Mouse (Mus musculus): Measurements from ENCODE around the gene Ltbp1.

Gene Ltbp1

GRCm38 (mm10) chr17:75172685-75173205 is 167.4 kb downstream of the Ltbp1 start:
- no peak for DNase-seq (ENCODE audit: low spot score in 2 of 2)

DNA sequence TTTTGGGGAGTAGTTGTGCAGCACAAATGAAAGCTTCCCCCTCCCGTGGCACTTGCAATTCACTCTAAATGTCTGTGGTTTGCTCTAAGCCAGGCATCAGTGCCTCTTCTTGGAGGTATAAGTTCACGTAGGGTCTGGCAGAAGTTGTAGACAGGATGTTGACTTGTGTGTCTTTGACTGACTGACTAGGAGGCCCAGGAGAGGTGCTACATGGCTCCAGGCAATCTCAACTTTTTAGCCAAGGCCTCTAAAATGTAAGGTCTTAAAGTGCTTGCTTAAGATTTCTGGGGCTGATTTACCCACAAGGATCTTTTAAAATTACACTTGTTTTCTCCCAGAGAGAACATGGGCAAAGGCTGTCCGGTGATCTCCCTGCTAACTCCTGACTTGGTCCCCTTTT is 169.1 kb downstream of the Ltbp1 start:
- DNase-seq (ENCODE audit: low spot score in 2 of 2), result no peak

DNA sequence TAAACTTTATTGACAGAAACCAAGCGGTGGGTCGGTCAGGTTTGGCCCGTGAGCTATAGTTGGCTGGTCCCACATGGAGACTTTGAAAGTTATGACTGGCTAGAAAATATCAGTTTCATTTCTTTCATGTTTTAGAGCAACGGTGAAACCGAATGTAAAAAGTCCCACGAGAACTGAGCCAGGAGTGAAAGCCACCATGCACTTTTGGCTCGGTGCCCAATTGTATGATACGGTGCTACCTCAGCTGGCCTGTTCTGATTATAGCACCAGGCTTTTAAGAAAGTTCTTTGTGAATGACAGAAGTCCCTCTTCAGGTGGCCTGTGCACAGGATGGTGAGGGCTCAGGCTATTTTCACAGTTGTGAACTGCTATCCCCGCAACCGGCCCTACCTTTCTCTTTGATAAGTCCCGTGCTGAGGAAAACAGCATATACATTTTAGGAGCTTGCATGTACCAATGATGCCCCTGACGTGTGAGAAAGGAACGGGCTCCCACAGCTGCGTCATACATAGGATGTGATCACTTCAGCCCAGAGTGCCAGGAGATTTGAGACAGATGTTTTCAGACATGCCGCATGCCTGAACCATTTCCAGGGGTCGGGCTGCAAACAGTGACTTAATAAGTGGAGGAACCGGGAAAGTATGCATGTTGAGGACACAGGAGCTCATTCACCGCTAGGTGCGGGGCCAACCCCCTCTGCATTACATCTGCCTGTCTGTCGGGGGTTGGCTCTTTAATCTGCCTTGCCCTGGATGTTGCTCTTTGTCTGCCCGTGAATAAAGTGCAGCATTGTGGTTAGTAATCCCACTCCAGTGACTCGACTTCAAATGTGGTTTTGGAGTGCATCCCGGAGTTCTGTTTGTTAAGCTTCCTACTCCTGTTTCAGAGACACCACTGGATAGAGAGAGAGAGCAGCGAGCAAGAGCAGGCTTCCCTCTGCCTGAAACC is 172.8 kb downstream of the Ltbp1 start:
- DNase-seq (ENCODE audit: low spot score in 2 of 2), result peak in 1 of 2 experiments; percentile 38

GRCm38 (mm10) chr17:75179001-75179400 is 173.6 kb downstream of the Ltbp1 start:
- no peak for DNase-seq (ENCODE audit: low spot score in 2 of 2)

GRCm38 (mm10) chr17:75180301-75180700 is 174.9 kb downstream of the Ltbp1 start:
- DNase-seq (ENCODE audit: low spot score in 2 of 2), result no peak

GRCm38 (mm10) chr17:75180956-75181588 is 175.7 kb downstream of the Ltbp1 start:
- no peak for DNase-seq (ENCODE audit: low spot score in 2 of 2)

DNA sequence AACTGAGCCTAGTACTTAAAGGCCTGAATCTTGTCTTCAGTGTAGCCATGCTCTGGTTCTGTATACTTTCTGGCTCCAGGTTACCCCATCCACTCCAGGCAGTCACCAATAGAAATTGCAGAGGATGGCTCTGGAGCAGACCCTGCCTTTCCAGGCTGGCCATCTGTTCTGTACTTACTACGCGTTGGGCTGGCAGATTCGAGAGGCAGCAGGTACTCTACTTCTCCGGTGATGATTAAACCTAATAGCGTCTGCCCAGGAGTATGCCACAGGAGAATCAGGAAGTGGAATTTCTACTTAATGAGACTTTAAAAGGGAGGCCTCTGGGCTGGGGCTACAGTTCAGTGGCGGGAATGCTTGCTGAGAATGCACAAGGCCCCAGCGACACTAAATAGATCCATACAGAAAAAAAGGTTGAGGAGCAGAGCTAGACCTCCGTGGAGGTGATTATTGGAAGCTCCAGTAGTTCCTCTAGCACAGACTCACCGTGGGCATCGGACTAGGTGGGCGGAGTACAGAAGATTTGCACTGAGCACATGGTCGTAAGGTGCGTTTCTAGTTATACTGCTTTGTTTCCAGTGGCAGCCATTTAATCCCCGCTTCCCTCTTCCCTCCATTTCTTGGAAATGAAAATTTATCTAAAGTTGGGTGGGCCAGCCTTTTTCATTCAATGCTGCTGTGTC is 177.1 kb downstream of the Ltbp1 start:
- DNase-seq (ENCODE audit: low spot score in 2 of 2), result no peak

- DNase-seq (ENCODE audit: low spot score in 2 of 2), result no peak
Observed at GRCm38 (mm10) chr17:75186732-75187509, 181.6 kb downstream of the Ltbp1 start.

- DNase-seq (ENCODE audit: low spot score in 2 of 2), result no peak
Observed at GRCm38 (mm10) chr17:75196952-75197351, 191.6 kb downstream of the Ltbp1 start.

DNA sequence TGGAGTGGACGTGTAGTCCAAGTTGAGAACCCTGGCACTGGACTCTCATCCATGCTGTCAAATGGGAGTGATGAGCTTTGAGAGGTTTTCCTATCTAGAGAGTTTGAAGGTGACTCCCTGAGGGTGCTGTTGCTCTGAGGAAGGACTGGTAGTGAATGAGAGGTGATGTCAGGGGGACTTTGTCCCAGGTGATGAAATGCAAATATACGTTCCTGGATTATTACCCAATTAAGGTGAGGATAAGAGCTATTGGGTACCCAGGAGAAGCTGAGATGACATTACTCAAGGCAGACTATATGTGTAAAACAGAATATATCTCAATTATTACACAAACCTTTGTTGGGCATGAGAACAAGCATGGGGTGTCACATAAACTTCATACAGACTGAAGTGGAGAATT is 193.4 kb downstream of the Ltbp1 start:
- DNase-seq (ENCODE audit: low spot score in 2 of 2), result no peak

- DNase-seq (ENCODE audit: low spot score in 2 of 2), result no peak
Observed at GRCm38 (mm10) chr17:75199694-75200093, 194.3 kb downstream of the Ltbp1 start.

GRCm38 (mm10) chr17:75202314-75202713 is 196.9 kb downstream of the Ltbp1 start:
- DNase-seq (ENCODE audit: low spot score in 2 of 2), result no peak

DNA sequence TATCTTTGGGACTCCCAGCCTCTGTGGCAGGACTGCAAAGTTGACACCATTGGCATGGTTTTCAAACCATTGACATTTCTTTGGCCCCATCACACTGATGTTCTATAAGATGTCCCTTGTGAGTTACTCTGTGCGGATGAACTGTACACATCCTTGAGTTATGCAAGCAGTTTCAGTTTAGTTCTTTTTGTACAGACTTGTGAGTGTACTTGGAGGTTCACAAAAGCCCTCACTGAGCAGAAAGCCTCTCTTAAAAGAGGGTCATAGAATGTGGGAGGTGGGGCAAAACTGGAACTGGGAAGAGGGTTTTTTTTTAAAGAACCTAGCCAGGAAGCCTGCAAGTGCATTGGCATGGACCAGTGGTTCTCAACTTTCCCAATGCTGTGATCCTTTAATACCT is 198.7 kb downstream of the Ltbp1 start:
- DNase-seq (ENCODE audit: low spot score in 2 of 2), result no peak

GRCm38 (mm10) chr17:75206281-75206680 is 200.9 kb downstream of the Ltbp1 start:
- DNase-seq (ENCODE audit: low spot score in 2 of 2), result no peak

GRCm38 (mm10) chr17:75208164-75208698 is 202.9 kb downstream of the Ltbp1 start:
- no peak for DNase-seq (ENCODE audit: low spot score in 2 of 2)

DNA sequence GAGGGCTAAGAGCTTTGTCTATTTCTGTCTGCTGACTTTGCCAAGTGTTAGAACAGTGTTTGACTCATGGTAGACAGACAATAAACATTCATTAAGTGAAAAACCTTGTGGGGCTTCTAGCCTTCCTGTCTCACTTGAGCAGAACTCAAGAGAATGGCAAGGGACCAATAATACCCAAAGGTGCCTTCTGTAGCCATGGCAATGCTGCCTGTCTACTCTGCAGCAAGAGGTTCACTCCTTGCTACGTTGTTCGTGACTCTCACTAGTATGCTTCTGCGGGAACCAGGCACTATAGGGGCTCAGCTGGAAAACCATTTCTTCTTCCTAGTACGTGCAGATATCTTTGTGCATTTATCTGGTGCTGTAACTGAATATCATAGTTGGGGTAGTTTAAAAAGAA is 205.2 kb downstream of the Ltbp1 start:
- DNase-seq (ENCODE audit: low spot score in 2 of 2), result no peak

GRCm38 (mm10) chr17:75216362-75216761 is 211.0 kb downstream of the Ltbp1 start:
- no peak for DNase-seq (ENCODE audit: low spot score in 2 of 2)

DNA sequence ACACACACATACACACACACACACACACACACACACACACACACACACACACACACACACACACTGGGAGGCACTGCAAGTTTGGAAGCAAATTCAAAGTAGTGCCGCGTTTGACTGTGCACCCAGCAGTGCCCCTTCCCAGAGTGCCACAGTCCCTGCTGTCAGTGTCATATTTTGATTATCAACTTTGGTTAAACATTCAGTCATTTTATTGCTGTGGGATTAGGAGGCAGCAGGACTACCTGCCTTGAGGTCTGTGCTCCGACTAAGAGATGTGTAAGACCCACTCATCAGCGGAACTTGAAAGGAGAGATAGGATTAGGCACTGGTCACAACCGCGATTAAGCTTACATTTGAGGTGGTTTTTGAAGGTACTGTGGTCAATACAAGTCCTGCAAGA is 213.3 kb downstream of the Ltbp1 start:
- no peak for DNase-seq (ENCODE audit: low spot score in 2 of 2)

- no peak for DNase-seq (ENCODE audit: low spot score in 2 of 2)
Observed at GRCm38 (mm10) chr17:75228321-75228720, 223.0 kb downstream of the Ltbp1 start.

DNA sequence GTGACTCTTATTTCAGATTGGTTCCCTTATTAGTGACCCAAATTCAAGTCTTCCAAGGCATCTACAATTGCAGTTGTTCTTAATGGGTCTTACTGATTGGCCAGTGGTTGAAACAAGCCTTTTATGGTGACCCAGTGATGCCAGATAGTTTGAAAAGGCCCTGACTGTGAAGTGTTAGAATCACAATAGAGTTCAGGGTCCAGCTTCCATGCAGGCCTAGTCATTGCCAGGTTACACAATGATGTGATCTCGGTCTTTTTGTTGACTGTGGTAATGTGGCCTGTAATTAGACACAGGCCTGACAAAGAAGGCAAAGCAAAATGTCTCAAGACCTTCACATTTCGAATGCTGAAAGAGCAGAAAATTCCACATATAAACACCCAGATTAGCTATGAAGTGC is 227.8 kb downstream of the Ltbp1 start:
- DNase-seq (ENCODE audit: low spot score in 2 of 2), result no peak

GRCm38 (mm10) chr17:75233923-75234322 is 228.6 kb downstream of the Ltbp1 start:
- DNase-seq (ENCODE audit: low spot score in 2 of 2), result no peak

Data from urinary bladder, postnatal 4 days (tissue).